Mouse (Mus musculus): Measurements from ENCODE around the gene Ndrg2. TPM values are rescaled to one million over a fixed set of nuclear protein-coding genes. Genes with fewer than 3 reads are reported as not detected.
"Not testable (repeated sequence)": the region's sequence is repeated elsewhere in the genome, so short reads cannot be mapped to it uniquely, and the experiment has no call there.

Ndrg2 gene
- 5.4 and 6.2 TPM in 2 replicates for total RNA-seq (2014; fragmentation: Nextera tagmentation)
- total RNA-seq (2017): 8.7 and 11.4 TPM in 2 replicates

DNA sequence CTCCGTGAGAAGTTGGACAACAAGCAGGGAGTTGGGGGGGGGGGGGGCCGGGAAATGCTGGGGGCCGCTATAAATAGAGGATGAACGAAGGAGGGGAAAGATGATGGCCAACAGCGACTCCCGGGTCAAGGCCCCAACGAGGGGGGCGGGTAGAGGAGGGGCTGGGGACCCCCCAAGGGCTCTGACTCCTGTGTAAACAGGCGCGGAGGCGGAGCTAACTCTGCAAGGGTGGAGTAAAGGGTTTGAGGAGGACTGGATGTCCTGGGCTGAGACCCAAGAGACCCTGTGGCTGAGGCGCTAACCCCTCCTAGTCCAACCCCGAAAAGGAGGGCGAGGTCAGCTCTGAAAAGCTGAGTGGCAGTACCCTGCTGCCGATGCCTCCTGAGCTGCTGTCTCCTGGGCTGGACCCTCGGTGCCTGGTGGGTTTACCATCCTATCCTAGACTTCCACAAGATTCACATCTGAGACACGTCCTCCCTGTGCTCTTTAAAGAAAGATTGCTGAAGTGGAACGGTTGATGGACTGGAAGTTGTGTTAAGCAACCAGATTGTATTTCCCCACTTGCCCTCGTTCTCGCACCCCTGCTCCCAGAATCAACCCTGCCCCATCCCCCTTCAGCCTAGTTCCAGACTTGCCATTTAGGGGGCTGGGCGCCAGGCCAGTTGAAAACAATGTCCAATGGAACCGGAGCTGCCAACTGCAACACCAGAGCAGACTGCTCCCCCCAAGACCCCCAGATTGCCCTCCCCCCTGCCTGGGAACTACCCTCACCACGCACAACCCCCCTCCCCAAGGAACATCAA lies at the start of gene Ndrg2:
TSS of gene Ndrg2 (minus strand) at position 199 of the 803 bp plus-strand sequence.
- ATAC-seq (replicated peaks; ENCODE audit: poor library complexity, severe bottlenecking): peak; percentile 27

DNA sequence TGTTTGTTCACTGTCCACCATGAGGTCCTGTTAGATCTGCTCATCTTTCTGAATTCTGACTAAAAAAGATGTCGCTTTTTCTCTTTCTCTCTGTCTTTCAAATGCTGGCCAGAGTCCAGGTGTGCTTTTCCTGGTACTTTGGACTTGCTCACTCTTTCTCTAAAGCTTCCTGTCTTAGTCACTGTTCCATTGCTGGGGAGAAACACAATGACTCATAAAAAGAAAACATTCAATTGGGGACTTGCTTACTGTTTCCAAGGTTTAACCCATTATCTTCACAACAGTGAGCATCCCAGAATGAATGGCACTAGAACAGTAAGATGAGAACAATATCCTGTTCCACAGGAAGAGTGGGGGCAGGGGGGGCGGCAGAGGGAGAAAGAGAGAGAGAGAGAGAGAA lies 46.4 kb upstream of the Ndrg2 start:
- no peak for ATAC-seq (replicated peaks; ENCODE audit: poor library complexity, severe bottlenecking)

DNA sequence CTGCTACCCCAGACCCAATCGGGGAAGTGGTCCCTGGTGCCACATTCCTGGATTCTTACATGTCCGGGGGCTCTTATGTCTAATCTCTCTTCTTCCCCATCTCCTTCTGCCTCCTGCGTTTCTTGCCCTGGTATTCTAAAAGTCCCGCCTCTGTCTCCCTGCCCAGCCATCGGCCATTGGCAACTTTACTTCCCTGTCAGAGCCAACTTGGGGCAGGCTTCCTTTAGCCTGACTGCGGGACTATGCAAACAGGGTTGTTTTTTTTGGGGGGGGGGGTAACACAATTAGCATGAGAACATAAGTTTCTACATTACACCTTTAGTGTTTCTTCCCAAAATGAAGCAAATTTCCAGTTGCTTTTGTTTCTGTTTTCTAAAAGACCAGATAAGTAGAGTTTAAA lies 29.4 kb upstream of the Ndrg2 start:
- no peak for ATAC-seq (replicated peaks; ENCODE audit: poor library complexity, severe bottlenecking)

DNA sequence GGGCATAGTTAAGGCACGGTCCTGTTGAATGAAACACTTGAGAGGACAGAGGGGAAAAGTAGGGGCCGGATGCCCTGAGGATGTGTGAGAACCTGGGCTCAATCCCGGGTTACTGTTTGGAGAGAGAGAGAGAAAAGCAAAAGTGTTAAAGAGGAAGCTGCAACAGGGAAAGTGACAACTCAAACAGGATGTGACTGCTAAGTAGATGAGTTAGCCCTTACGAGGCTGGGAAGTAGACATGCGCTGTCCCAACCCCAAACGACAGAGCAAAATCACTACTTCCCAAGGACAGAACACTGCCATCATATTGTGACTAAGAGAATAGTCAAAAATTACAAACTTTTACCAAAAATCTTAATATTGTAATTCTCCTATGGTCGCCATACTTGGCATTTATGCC lies 28.3 kb upstream of the Ndrg2 start:
- ATAC-seq (replicated peaks; ENCODE audit: poor library complexity, severe bottlenecking): peak; percentile 83

DNA sequence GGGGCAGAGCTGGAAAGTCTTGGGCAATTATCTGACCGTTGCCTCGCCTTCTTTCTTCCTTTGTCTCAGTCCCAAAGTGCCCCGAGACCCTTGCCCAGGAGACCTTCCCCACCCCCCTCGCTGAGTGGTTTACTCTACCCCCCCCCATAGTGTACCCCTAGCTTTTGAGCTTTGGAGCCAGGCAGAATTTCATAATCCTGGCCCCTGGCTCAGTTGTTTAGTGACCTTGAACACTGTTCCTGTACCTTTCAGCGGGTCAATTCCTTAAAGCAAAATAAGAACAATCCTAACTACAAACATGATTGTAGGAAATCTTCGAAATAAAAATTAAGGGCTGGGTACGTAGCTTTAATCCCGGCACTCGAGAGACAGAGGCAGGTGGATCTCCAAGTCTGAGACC lies 27.6 kb upstream of the Ndrg2 start:
- no peak for ATAC-seq (replicated peaks; ENCODE audit: poor library complexity, severe bottlenecking)

DNA sequence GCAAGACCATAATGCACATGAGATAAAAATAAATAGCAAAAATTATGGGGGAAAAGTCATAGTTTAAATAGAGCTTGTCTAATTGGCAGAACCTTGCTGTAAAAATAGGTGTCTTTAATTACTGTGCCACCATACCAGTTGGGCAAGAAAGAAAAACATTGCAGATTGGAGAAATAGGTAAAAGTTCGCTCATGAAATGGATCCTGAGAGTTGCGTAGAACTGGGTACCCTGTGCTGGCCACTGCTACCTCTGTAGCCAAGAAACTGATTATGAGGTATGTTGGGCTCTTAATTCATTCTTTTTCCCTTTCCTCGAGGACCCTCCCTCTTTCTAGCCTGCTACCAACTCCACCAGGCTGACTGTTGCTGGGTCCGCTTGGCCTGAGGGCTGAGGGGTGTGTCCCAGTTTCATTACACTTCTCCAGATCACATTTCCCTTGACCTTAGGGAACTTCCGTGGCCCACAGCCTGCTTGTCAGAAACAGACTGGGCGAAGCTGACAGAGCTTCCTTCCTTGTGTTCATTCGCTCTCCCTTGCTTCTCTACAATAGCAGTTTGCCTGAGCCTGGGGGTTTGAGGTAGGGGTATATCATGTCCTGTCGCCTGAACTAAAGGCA lies 27.1 kb upstream of the Ndrg2 start:
- peak; percentile 85 for ATAC-seq (replicated peaks; ENCODE audit: poor library complexity, severe bottlenecking)

DNA sequence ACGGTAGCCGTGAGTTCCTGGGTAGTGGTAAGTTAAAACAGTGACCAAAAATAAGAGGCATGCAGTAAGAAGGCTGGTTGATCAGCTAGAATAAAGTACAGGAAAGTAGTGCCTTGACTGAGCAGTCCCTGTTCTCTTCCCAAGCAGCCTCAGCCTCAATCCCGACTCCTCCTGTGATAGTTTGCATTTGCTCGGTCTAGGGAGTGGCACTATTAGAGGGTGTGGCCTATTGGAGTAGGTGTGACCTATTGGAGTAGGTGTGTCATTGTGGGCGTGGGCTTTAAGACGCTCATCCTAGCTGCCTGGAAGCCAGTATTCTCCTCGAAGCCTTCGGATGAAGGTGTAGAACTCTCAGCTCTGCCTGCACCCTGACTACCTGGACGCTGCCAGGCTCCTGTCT lies 25.0 kb upstream of the Ndrg2 start:
- no peak for ATAC-seq (replicated peaks; ENCODE audit: poor library complexity, severe bottlenecking)

DNA sequence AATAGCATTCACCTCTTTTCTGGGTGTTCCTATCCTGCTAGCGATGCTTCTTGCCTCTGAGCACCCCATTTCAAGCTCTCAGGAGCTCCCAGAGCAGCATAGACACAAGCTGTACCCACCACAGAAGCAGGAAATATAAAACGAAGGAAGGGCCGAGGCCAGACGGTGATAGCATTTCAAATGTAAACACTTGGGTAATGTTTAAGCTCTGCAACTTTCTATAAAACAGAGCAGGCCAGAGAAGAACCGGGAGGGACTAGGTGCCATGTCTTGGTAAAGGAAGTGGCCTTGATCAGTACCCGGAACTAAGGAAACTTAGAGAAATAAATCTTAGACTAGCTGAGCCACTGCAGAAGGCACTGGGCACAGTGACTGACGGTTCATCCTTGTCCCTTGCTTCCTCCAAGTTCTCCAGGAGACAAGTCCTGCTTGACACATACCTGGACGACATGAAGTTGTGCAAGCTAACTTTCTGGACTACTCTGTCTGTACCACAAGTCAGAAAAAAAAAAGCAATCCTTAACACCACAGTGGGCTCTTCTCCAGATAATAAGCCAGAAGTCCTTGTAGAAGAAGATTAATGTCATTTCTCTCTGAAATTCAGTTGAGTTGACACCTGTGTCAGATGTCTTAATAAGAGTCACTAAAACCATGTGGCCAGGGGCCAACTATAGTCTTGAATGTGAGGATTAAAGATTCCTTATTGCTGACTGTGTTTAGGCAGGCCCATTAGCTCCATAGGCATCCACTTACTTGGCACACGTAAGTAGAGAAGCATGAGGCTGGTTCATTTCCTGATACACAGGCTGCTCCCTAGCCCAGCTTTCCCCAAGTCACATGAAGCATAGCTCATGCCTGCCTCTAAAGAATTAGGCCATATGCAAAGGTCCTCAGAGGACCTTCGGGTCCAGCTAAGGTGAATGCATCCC lies 18.4 kb upstream of the Ndrg2 start:
- no peak for ATAC-seq (replicated peaks; ENCODE audit: poor library complexity, severe bottlenecking)

DNA sequence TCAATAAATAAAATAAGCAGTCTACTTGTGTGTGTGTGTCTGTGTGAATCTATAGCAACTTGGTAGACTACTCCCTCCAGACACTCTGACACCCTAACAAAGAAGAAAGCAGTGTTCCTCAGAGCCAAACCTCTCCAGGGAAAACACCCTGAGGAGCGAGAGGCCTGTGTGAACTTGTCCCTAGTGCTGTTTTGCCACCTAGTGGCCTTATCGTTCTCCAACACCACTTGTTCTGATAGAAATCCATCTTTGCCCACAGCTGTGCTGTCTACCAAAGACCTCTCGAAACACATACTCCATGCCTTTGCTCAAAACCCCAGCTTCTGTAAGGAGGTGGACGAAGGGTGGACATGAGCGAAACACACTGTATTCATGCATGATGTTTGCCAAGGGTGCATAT lies 16.9 kb upstream of the Ndrg2 start:
- peak; percentile 82 for ATAC-seq (replicated peaks; ENCODE audit: poor library complexity, severe bottlenecking)

DNA sequence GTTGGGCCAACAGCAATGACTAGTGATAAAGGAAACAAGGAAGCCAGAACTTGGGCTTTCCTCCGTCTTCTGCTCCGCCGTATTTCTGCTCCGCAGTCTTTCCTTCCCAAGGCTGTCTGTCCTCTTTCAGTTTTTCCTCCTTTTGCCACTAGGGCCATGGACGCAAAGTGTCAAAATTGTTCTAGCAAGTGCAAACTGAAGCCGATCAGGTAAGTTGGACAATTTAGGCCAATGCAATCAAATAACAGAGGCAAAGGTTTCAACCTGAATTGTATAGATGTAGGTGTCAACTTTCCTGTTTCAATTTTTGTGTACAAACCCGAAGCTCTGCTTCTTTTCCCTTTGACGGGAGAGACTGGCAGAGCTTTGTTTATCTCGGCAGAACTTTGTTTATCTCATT lies 16.0 kb upstream of the Ndrg2 start:
- ATAC-seq (replicated peaks; ENCODE audit: poor library complexity, severe bottlenecking): no peak

DNA sequence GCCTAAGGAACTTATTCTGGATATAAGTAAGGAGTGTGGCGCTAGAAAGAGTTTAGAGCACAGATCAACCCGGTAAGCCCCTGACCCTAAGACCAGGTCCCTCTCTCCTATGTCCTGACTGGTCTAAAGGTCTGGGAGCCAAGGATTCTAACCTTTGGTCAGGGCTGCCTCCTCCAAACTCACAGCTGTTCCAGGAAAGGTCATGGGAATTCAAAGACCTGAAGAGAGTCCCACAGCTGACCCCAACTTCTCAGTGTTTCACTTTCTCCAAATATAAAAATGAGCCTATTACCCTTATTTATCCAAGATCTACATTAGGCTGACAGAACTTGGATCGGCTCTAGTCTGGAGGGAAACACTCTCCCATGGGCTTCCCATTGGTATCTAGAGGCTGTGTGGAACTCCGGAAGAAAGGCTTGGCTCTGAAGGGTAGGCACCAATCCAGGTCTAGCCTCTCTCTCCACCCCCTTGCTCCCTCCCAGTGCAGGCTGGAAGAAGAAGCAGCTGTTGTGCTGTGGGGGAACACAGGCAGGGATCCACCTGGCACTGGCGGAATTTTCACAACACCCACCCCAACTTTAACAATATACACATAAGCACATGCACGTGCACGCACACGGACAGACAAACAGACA lies 15.5 kb upstream of the Ndrg2 start:
- ATAC-seq (replicated peaks; ENCODE audit: poor library complexity, severe bottlenecking): no peak

DNA sequence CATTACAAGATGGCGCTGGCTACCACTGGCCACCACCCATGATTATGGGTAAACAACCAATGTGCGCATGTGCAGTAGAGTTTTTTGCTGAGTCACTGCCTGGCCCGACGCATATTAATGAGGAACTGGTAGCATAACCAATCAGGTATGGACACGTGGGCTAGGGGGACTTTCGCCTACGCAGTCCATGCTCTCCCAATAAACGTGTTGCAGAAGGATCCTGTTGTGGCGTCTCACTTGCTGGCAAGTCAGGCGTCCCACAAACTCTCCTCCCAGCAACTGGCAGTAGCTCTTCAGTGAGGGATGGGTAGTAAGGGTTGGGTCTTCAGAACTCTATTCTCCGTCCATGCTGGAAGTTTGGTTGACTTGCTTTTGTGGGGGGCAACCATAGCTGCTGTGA lies 13.0 kb upstream of the Ndrg2 start:
- ATAC-seq (replicated peaks; ENCODE audit: poor library complexity, severe bottlenecking): not testable (repeated sequence)

DNA sequence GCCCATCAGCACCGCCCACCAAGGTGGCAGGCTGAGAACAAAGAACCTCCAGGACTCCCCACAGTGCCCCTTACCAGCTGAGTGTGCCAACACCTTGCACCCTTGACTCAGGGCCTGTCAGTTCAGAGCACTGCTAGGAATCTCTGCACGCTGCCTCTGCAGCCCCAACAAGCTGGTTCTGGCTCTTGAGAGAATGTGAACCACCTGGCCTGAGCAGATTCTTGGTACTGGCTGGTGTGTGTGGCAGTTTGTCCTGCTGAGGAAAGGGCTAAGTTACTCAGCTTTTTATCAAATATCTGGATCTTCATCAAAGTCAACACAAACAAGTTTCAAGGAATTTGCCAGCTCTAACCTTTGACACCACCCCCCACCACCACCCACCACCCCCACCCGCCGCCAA lies 9.5 kb upstream of the Ndrg2 start:
- no peak for ATAC-seq (replicated peaks; ENCODE audit: poor library complexity, severe bottlenecking)

DNA sequence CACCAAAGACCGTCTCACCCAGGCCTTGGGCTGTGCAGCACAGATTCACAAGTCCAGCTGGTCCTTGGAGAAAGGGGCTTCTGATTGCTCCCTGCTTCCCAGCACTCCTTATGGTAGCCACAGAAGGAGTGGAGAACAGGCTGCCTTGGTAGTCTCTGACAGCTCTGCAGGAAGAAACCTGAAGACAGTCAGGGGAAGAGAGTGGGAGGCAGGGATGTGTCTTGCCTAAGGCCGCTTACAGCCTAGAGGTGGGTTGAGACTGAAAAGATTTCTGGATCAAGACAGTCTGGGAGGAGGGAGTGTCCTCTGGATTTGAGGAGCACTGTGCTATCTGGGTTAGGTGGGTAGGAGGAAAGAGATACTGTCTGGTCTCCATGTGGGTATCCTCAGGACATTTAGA lies 9.0 kb upstream of the Ndrg2 start:
- no peak for ATAC-seq (replicated peaks; ENCODE audit: poor library complexity, severe bottlenecking)

DNA sequence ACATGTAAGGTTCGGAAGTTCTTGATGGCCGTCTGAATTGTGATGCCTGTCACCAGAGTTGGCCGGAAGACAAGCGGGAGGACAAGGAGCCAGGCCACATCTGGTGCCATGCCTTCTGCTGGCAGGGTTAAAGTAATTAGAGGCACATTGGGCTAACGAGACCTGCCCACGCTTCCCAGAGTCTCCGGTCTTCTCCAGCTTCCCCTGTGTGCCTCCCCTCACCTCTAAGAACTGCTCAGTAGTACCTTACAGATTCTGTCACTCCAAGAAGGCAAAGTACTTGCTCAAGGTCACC lies 8.6 kb upstream of the Ndrg2 start, which contains the start of gene Rnase13:
TSS of gene Rnase13 (minus strand) at position 203 of the 295 bp plus-strand sequence.
- no peak for ATAC-seq (replicated peaks; ENCODE audit: poor library complexity, severe bottlenecking)

DNA sequence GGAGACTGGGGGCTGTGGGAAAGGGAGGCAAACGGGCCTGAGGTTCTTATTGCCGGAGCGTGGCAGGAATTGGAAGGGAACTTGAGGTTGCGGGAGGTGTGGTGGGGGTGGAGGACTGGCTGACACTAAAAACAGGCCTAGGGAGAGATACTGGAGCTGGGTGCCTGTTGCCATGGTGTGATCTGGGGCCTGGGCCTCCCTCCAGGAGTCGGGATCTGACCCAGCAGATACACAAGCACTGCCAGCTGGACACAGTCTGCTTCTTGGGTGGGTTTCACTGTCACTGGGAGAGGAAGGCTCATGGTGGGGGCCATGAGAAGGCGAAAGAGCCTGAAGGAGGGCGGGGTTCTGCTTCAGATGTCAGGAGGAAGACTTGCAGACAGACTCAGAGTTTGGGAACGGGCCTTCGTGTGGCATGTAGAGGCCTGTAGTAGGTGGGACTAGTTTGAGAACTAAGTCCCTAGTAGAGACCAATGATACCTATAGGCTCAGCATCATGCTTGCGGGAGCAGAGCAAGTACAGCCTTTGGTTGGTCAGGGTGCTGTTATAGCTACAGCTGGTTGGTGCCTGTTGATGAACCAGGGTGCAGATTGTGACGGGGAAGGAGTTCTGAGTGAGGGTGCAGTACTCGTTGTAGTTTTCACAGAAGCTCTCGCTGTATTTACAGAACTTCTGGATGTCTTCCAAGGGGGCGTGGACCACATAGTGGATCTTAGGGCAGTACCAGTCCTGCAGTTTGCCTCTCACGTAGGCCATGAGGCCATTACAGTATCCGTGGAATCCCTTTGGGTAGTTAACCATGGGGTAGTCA lies 8.0 kb upstream of the Ndrg2 start:
- no peak for ATAC-seq (replicated peaks; ENCODE audit: poor library complexity, severe bottlenecking)

DNA sequence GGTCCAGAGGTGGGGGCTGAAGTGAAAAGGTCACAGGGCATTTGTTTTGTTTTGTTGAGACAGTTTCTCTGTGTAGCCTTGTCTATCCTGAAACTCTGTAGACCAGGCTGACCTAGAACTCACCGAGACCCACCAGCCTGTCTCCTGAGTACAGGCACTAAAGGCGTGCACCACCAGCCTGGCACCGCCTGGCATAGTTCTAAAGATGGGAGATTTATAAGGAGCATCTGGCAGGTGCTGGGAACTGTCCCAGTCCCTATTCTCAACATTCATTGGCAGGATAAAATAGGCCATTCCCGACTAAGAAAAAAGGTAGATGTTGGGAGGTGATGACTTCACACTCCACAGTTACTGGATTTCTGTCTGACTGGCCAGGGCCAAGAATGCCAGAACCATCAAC lies 5.0 kb upstream of the Ndrg2 start:
- no peak for ATAC-seq (replicated peaks; ENCODE audit: poor library complexity, severe bottlenecking)

DNA sequence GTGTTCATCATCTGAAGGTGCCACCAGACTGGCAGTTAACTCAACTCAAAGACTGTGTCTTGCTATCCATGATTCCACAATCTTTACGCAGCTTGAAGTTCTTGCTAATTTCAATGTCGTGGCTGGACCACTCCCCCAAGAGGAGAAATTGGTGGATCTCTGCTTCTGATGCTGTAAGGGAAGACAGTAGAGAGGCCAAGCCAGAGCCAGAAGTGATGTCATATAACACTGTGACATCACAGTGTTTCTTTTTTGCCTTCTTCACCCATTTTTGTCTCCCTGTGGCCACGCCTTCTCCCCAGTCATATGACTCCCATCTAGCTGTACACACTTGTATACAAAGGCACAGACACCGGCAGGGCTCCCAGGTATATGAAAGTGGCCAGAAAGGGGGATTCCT lies 4.2 kb upstream of the Ndrg2 start, which contains the start of gene Tppp2:
TSS of gene Tppp2 (plus strand) at position 301 of the 400 bp plus-strand sequence.
- no peak for ATAC-seq (replicated peaks; ENCODE audit: poor library complexity, severe bottlenecking)

DNA sequence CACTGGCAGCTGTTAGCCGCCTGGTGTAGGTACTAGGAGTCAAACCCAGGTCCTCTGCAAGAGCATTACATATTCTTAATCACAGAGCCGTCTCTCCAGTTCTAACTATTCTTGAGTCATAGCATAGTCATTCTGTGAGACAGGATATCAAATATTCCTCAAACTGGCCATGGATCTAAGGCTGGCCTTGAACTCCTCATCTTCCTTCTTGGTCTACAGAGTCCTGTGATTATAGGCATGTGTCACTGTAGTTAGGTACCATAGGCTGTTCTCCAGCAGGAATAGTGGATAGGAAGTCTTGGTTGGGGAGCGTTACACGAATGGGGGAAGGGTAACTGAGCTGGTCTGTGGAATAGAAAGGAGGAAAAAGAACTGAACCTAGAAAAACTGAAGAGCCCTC lies 2.6 kb upstream of the Ndrg2 start:
- ATAC-seq (replicated peaks; ENCODE audit: poor library complexity, severe bottlenecking): no peak

DNA sequence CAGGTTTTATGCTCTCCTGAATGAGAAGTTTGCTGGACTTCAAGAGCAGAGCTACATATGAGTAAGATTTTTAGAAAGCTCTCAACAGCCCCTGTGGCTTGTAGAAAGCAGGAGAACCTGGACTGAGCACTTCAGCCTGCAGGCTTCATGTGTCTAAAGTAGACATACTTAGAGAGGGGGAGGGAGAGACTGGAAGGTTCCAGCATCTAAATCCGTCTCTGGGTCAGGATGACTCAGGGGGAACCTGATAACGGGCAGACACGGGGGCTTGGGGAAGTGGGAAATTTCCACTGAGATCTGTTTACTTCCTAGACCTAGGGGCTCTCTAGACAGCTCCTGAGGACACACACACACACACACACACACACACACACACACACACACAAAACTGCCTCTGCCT lies 1.1 kb upstream of the Ndrg2 start:
- peak; percentile 21 for ATAC-seq (replicated peaks; ENCODE audit: poor library complexity, severe bottlenecking)

All from granulocyte monocyte progenitor cell, adult 5-6 weeks (primary cell).